ENCODE assay signal across 9 mouse cellular contexts in the genomic region with DNA sequence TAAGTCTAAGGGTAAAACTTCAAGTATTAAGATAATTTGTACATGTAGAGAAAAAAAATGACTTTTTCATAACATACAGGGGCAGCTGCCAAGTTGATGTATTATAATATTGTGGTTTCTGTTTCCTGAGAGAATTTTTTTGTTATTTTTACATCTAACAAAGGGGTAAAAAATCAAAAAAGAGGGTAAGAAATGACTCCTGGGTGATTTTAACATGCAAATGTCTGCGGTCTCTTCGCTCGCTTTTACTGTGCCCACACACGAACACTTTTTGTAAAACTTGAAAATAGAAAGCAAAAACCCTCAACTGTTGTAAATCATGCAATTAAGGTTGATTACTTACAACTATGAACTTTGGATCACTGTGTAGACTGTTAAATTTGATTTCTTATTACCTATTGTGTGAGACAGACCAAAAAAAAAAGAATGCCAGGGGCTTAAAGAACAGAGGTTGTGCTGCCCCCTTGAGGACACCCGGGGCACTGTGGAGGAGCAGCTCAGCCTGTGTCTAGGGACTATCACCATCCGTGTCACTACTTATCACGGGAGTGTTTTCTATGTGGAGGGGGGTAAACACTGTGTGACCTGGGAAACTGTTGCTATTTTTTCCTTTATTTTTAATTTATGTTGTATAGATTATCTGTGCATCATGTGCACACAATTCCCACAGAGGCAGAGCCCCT. TPM values are rescaled to one million over a fixed set of nuclear protein-coding genes. Genes with fewer than 3 reads are reported as not detected.
A peak's percentile ranks its signal among the peaks of the same experiment; 100 is the strongest.
DNase-seq lines count a peak whose midpoint lies in the region; ATAC-seq and TF ChIP-seq lines count a peak whose summit lies in the region.
"Had no signal": no experiment of that assay in that cellular context is flagged by ENCODE, and none has a peak within 500 bp of the region (broad histone marks: within the 10 kb centered on the region; RNA-seq: fewer than 3 reads in every experiment).

No protein-coding gene starts in this region.

- intact Hi-C loops in left cerebral cortex, postnatal 14 days (cut with DNase I): no loop called here

- no peaks in the 10 kb centered on the region for H3K9me3 ChIP-seq in midbrain, embryonic 10.5 days (replicated peaks)
- H3K9me3 ChIP-seq in midbrain, embryonic 16.5 days (replicated peaks; ENCODE audit: control insufficient read depth, low read length, poor library complexity, severe bottlenecking): no peaks in the 10 kb centered on the region
- H3K9me3 ChIP-seq: neural tube, embryonic 12.5 days had no signal

- no peak overlapping the region for H3K9ac ChIP-seq in midbrain, embryonic 16.5 days (ENCODE audit: low read depth, low read length)
- H3K9ac ChIP-seq: neural tube, embryonic 12.5 days had no signal

- WGBS in midbrain, embryonic 10.5 days: 49% methylated on average over 7 of the region's 7 CpGs
- 54% methylated on average over 7 of the region's 7 CpGs for WGBS in midbrain, embryonic 16.5 days
- 15% methylated on average over 7 of the region's 7 CpGs for WGBS in thymus, adult 2 months

- no peak overlapping the region for H3K4me3 ChIP-seq in midbrain, embryonic 10.5 days
- no peak overlapping the region for H3K4me3 ChIP-seq in midbrain, embryonic 16.5 days (ENCODE audit: low read depth, low read length)
- no peak overlapping the region for H3K4me3 ChIP-seq in thymus, adult 2 months (ENCODE audit: control insufficient read depth, insufficient read depth, low read length)
- H3K4me3 ChIP-seq: neural tube, embryonic 12.5 days had no signal

- no peak overlapping the region for H3K4me2 ChIP-seq in midbrain, embryonic 16.5 days (ENCODE audit: low read length)
- H3K4me2 ChIP-seq: neural tube, embryonic 12.5 days had no signal

- H3K27ac ChIP-seq in midbrain, embryonic 10.5 days (replicated peaks): no peak overlapping the region
- no peak overlapping the region for H3K27ac ChIP-seq in midbrain, embryonic 16.5 days (ENCODE audit: low read length)
- H3K27ac ChIP-seq in thymus, adult 2 months (ENCODE audit: control insufficient read depth, insufficient read depth, low read length): no peak overlapping the region
- H3K27ac ChIP-seq: neural tube, embryonic 12.5 days had no signal

- ATAC-seq in midbrain, embryonic 16.5 days: no peak
- ATAC-seq in hematopoietic stem cell, adult 5-6 weeks (replicated peaks in 1 of 2; ENCODE audit: insufficient read depth in 1 of 2, low FRiP score in 2 of 2, low TSS enrichment in 1 of 2, low read depth in 1 of 2, poor library complexity in 2 of 2, severe bottlenecking in 2 of 2): peak; percentile 25 to 63; a peak in 2 of 4 replicates

- H3K4me1 ChIP-seq in midbrain, embryonic 10.5 days: no peaks in the 10 kb centered on the region
- no peaks in the 10 kb centered on the region; the same call in 1 of the 2 replicates for H3K4me1 ChIP-seq in midbrain, embryonic 16.5 days (ENCODE audit: control insufficient read depth, insufficient read depth, low read length)
- H3K4me1 ChIP-seq in thymus, adult 2 months (replicated peaks; ENCODE audit: control insufficient read depth, insufficient read depth, low read length): no peaks in the 10 kb centered on the region
- H3K4me1 ChIP-seq: neural tube, embryonic 12.5 days had no signal

- peak; percentile 39; the same call in 1 of the 2 replicates for TF ChIP-seq CTCF in thymus, adult 2 months (IDR thresholded peaks at IDR 0.05; ENCODE audit: borderline replicate concordance, control insufficient read depth, extremely low read depth, insufficient read depth, low read length, poor library complexity)

- H3K36me3 ChIP-seq in midbrain, embryonic 10.5 days: no peaks in the 10 kb centered on the region
- no peaks in the 10 kb centered on the region for H3K36me3 ChIP-seq in midbrain, embryonic 16.5 days (ENCODE audit: control insufficient read depth, insufficient read depth, low read length)
- H3K36me3 ChIP-seq in thymus, adult 2 months (ENCODE audit: control insufficient read depth, insufficient read depth, low read length): no peaks in the 10 kb centered on the region
- H3K36me3 ChIP-seq: neural tube, embryonic 12.5 days had no signal

- no peak for TF ChIP-seq POLR2A in thymus, adult 2 months (IDR thresholded peaks at IDR 0.05; ENCODE audit: control insufficient read depth, extremely low read depth, insufficient read depth, low read length, poor library complexity)

- peaks cover 40% of the 10 kb centered on the region for H3K27me3 ChIP-seq in midbrain, embryonic 10.5 days (ENCODE audit: low read depth, poor library complexity, severe bottlenecking)
- peaks cover 22% of the 10 kb centered on the region for H3K27me3 ChIP-seq in midbrain, embryonic 16.5 days (ENCODE audit: control insufficient read depth, insufficient read depth, low read depth, low read length)
- no peaks in the 10 kb centered on the region for H3K27me3 ChIP-seq in thymus, adult 2 months (ENCODE audit: control insufficient read depth, insufficient read depth, low read length)

- peak; percentile 61 for DNase-seq in midbrain, embryonic 10.5 days (ENCODE audit: low spot score)
- peak; percentile 80 for DNase-seq in adrenal gland, postnatal 14 days
- peak; percentile 66 for DNase-seq in embryo, embryonic 9.5 days (ENCODE audit: extremely low spot score)
- peak; percentile 82 to 88 for DNase-seq in left cerebral cortex, postnatal 14 days (ENCODE audit: low spot score in 2 of 2)
- peak; percentile 70 to 80 for DNase-seq in natural killer cell, adult 2 months (ENCODE audit: low spot score in 2 of 2)
- peak; percentile 74 for DNase-seq in thymus, adult 2 months

RNA-seq across cellular contexts. Expression of gene Myh14, which starts 23.5 kb away (rescaled TPM):
- 1.0 and 1.1 TPM in 2 replicates for polyA plus RNA-seq in midbrain, embryonic 10.5 days (2016; fragmentation: Nextera tagmentation; extraction: Ambion mirVana)
- 2.9 and 3.3 TPM in 2 replicates for polyA plus RNA-seq in midbrain, embryonic 16.5 days (2015; fragmentation: Nextera tagmentation; extraction: Ambion mirVana)
- total RNA-seq in adrenal gland, postnatal 14 days (2021): 3.9 and 5.1 TPM in 2 replicates
- 0.10 and 0.38 TPM in 2 replicates for total RNA-seq in hematopoietic stem cell, adult 5-6 weeks (2017)
- 10 to 100 TPM in 1 of 2 experiments, 1 to 10 TPM in 1; 8.8 to 14.5 TPM for total RNA-seq in left cerebral cortex, postnatal 14 days (2021)
- 1.9 and 3.7 TPM in 2 replicates for polyA plus RNA-seq in thymus, adult 2 months (2012; rRNA removed)

RNA-seq across cellular contexts. Expression of gene Kcnc3, which starts 56.7 kb away (rescaled TPM):
- 1.1 and 1.2 TPM in 2 replicates for polyA plus RNA-seq in midbrain, embryonic 10.5 days (2016; fragmentation: Nextera tagmentation; extraction: Ambion mirVana)
- polyA plus RNA-seq in midbrain, embryonic 16.5 days (2015; fragmentation: Nextera tagmentation; extraction: Ambion mirVana): 5.5 and 6.4 TPM in 2 replicates
- total RNA-seq in adrenal gland, postnatal 14 days (2021): 5.5 and 6.8 TPM in 2 replicates
- total RNA-seq in hematopoietic stem cell, adult 5-6 weeks (2017): 0.50 TPM in 1 of 2 replicates, not detected in the other
- total RNA-seq in left cerebral cortex, postnatal 14 days (2021): 10 to 100 TPM; 74.2 to 75.5 TPM
- polyA plus RNA-seq in thymus, adult 2 months (2012; rRNA removed): 0.82 and 1.0 TPM in 2 replicates
